Mouse (Mus musculus): ENCODE results near the gene Deaf1.

GRCm38 (mm10) chr7:141292583-141293388 lies 34.7 kb downstream of the Deaf1 start:
- TF ChIP-seq CTCF (IDR thresholded peaks at IDR 0.05; ENCODE audit: borderline replicate concordance, insufficient read depth, low read depth, low read length): no peak
- TF ChIP-seq POLR2A (IDR thresholded peaks at IDR 0.05; ENCODE audit: borderline replicate concordance, insufficient read depth, low read length): no peak
